Comparison of ENCODE assay signal across 9 mouse cellular contexts in the genomic region with DNA sequence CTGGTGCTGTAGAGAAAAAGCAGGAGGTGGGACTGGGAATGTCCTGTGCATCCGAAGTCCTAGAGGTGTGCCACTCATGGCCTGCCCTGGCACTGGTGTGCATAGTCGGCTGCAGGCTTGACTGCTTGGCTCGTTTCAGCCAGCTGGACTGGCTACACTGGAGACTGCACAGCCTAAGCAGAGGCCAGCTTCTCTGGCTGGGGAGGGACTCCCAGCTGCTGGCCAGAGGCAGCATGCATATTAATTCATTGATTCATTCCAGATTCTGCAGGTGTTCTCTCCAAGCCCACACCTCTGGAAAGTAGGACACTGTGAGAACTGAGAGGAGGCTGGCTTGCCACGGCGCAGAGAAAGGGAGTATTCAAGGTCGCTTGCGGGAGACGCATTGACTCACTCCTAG.
A peak's percentile ranks its signal among the peaks of the same experiment; 100 is the strongest.
DNase-seq lines count a peak whose midpoint lies in the region; ATAC-seq lines count a peak whose summit lies in the region.
"Had no signal": no experiment of that assay in that cellular context is flagged by ENCODE, and none has a peak within 500 bp of the region (broad histone marks: within the 10 kb centered on the region; RNA-seq: fewer than 3 reads in every experiment).

No protein-coding gene starts in this region.

- no peaks in the 10 kb centered on the region for H3K27me3 ChIP-seq in hindbrain, embryonic 13.5 days
- no peaks in the 10 kb centered on the region for H3K27me3 ChIP-seq in hindbrain, embryonic 11.5 days (ENCODE audit: control insufficient read depth, insufficient read depth, low read length)

- DNase-seq in hindbrain, embryonic 11.5 days (ENCODE audit: low spot score) = no peak
- peak; percentile 28 for DNase-seq in cerebellum, adult 11 months
- DNase-seq in cerebellum, postnatal 10 days = peak; percentile 70 to 72
- peak; percentile 23 to 28 for DNase-seq in kidney, postnatal 4 days
- no peak for DNase-seq in c-Kit-positive CD71-positive TER-119-positive erythroid progenitor cells, embryonic 14.5 days (ENCODE audit: low spot score)
- DNase-seq in thymus, postnatal 10 days (ENCODE audit: low spot score in 2 of 2) = no peak
- DNase-seq: thymus, postnatal 4 days had no signal

- no peak overlapping the region for H3K4me2 ChIP-seq in hindbrain, embryonic 13.5 days
- H3K4me2 ChIP-seq in hindbrain, embryonic 11.5 days (replicated peaks; ENCODE audit: low read depth, low read length) = no peak overlapping the region

- peak overlapping the region; percentile 79 for H3K27ac ChIP-seq in hindbrain, embryonic 13.5 days
- no peak overlapping the region for H3K27ac ChIP-seq in hindbrain, embryonic 11.5 days (ENCODE audit: low read depth, low read length)

- peaks cover 45% of the 10 kb centered on the region for H3K4me1 ChIP-seq in hindbrain, embryonic 13.5 days (replicated peaks)
- H3K4me1 ChIP-seq in hindbrain, embryonic 11.5 days (replicated peaks; ENCODE audit: control insufficient read depth, insufficient read depth, low read length) = peaks cover 2% of the 10 kb centered on the region; the same call in 1 of the 2 replicates

- no peak overlapping the region for H3K9ac ChIP-seq in hindbrain, embryonic 13.5 days
- H3K9ac ChIP-seq in hindbrain, embryonic 11.5 days (ENCODE audit: low read depth, low read length) = no peak overlapping the region

- peak; percentile 28 for ATAC-seq in hindbrain, embryonic 13.5 days (ENCODE audit: low FRiP score)
- ATAC-seq in hindbrain, embryonic 11.5 days (ENCODE audit: low FRiP score) = no peak
- ATAC-seq: Patski had no signal

- H3K36me3 ChIP-seq in hindbrain, embryonic 13.5 days = no peaks in the 10 kb centered on the region
- no peaks in the 10 kb centered on the region for H3K36me3 ChIP-seq in hindbrain, embryonic 11.5 days (ENCODE audit: control insufficient read depth, insufficient read depth, low read length)

- WGBS in hindbrain, embryonic 13.5 days = 69% methylated on average over 8 of the region's 8 CpGs
- 81% methylated on average over 8 of the region's 8 CpGs for WGBS in hindbrain, embryonic 11.5 days

- no peaks in the 10 kb centered on the region for H3K9me3 ChIP-seq in hindbrain, embryonic 13.5 days
- no peaks in the 10 kb centered on the region for H3K9me3 ChIP-seq in hindbrain, embryonic 11.5 days (ENCODE audit: control insufficient read depth, low read length)

- H3K4me3 ChIP-seq in hindbrain, embryonic 13.5 days = no peak overlapping the region
- H3K4me3 ChIP-seq in hindbrain, embryonic 11.5 days (ENCODE audit: low read depth, low read length) = no peak overlapping the region

Comparison
In these comparisons a context has a peak if more than half of its experiments do, and no peak if none do; other contexts are left out.
1. DNase-seq: peak in cerebellum, adult 11 months (single experiment), cerebellum, postnatal 10 days (2 of 2) and kidney, postnatal 4 days (2 of 2); none in hindbrain, embryonic 11.5 days (single experiment), c-Kit-positive CD71-positive TER-119-positive erythroid progenitor cells, embryonic 14.5 days (single experiment) and thymus, postnatal 10 days (0 of 2).